Mouse (Mus musculus) C2C12 (cell line): Measurements from ENCODE around the gene Kif3b.

Experiments
- CEBPB ChIP-seq: IDR thresholded peaks from one replicate; pipeline ENCODE4 v1.6.1; 2011; ENCODE audit warnings: low read depth, mild to moderate bottlenecking, control low read depth, moderate library complexity
- CTCF ChIP-seq: IDR thresholded peaks from one replicate; pipeline ENCODE4 v1.5.1; 2011; ENCODE audit not compliant: control insufficient read depth, insufficient read depth, insufficient read length
- FOSL1 ChIP-seq: IDR thresholded peaks from one replicate; pipeline ENCODE4 v1.8.0; 2011; ENCODE audit warnings: mild to moderate bottlenecking, low read length; ENCODE audit not compliant: poor library complexity, insufficient read depth, severe bottlenecking
- MAX ChIP-seq: IDR thresholded peaks from one replicate; pipeline ENCODE4 v1.6.1; 2011; ENCODE audit warnings: mild to moderate bottlenecking, control low read depth
- MYOD1 ChIP-seq: IDR thresholded peaks from one replicate; pipeline ENCODE4 v1.6.1; 2011; ENCODE audit warnings: low read depth; ENCODE audit not compliant: control insufficient read depth, insufficient read length
- MYOG ChIP-seq: IDR thresholded peaks from one replicate; pipeline ENCODE4 v1.6.1; 2011; ENCODE audit not compliant: control insufficient read depth, insufficient read length; ENCODE audit errors: extremely low read depth
- USF1 ChIP-seq: IDR thresholded peaks from one replicate; pipeline ENCODE4 v1.6.1; 2011; ENCODE audit warnings: low read depth, mild to moderate bottlenecking, control low read depth, moderate library complexity

GRCm38 (mm10) chr2:153332981-153333380, 41.8 kb downstream of the Kif3b start:
- no peak for TF ChIP-seq CTCF
- TF ChIP-seq MAX = no peak
- no peak for TF ChIP-seq USF1
- no peak for TF ChIP-seq MYOG
- no peak for TF ChIP-seq FOSL1
- no peak for TF ChIP-seq CEBPB
- no peak for TF ChIP-seq MYOD1
